Mouse (Mus musculus) heart, postnatal 10 days (tissue): ENCODE measurements around the gene Gm20458. TPM values are rescaled to one million over a fixed set of nuclear protein-coding genes. Genes with fewer than 3 reads are reported as not detected.

Experiments
- DNase-seq, 2 experiments: peaks; one replicate each; pipeline ENCODE4 v3.0.0; 2021
- intact Hi-C: fragments of 180-260 bp; cut with DNase I; formaldehyde crosslinking; loops from one replicate; pipeline ENCODE4 v1.15.1; 2025
- total RNA-seq, 2 experiments: library from RNA; stranded (reverse); gene quantifications; 2 replicates each; pipeline ENCODE4 v1.2.3; 2021

The Gm20458 gene
- total RNA-seq, 2 experiments from 2014 or later, result 5.5 to 7.4 TPM

- no peak for DNase-seq
- intact Hi-C loops, result no loop called here
Measured at GRCm38 (mm10) chr2:164433278-164433895, 27.4 kb upstream of the Gm20458 start.

- no peak for DNase-seq
- intact Hi-C loops, result no loop called here
Measured at GRCm38 (mm10) chr2:164434681-164435080, 26.1 kb upstream of the Gm20458 start.

GRCm38 (mm10) chr2:164435216-164436090, 25.3 kb upstream of the Gm20458 start:
- intact Hi-C loops, result no loop called here
- DNase-seq, result no peak

GRCm38 (mm10) chr2:164436215-164436913, 24.4 kb upstream of the Gm20458 start:
- intact Hi-C loops, result no loop called here

GRCm38 (mm10) chr2:164436961-164437360, 23.8 kb upstream of the Gm20458 start:
- intact Hi-C loops, result no loop called here
- no peak for DNase-seq

More at GRCm38 (mm10) chr2:164436215-164436913, 24.4 kb upstream of the Gm20458 start:
- no peak for DNase-seq

- intact Hi-C loops, result no loop called here
- no peak for DNase-seq
Measured at GRCm38 (mm10) chr2:164437710-164438109, 23.1 kb upstream of the Gm20458 start.

GRCm38 (mm10) chr2:164438257-164438656, 22.5 kb upstream of the Gm20458 start:
- no peak for DNase-seq
- intact Hi-C loops, result no loop called here

- intact Hi-C loops, result no loop called here
- DNase-seq, result no peak
Measured at GRCm38 (mm10) chr2:164439001-164439421, 21.8 kb upstream of the Gm20458 start.

- intact Hi-C loops, result no loop called here
- no peak for DNase-seq
Measured at GRCm38 (mm10) chr2:164440314-164440713, 20.5 kb upstream of the Gm20458 start.

GRCm38 (mm10) chr2:164441155-164441554, 19.6 kb upstream of the Gm20458 start:
- DNase-seq, result no peak
- intact Hi-C loops, result no loop called here

- intact Hi-C loops, result no loop called here
- no peak for DNase-seq
Measured at GRCm38 (mm10) chr2:164441731-164442130, 19.0 kb upstream of the Gm20458 start.

- intact Hi-C loops, result no loop called here
- peak; percentile 51 to 63 for DNase-seq
Measured at GRCm38 (mm10) chr2:164442315-164443050, 18.3 kb upstream of the Gm20458 start.

- intact Hi-C loops, result no loop called here
Measured at GRCm38 (mm10) chr2:164443051-164443437, 17.7 kb upstream of the Gm20458 start.

GRCm38 (mm10) chr2:164443460-164444000, 17.2 kb upstream of the Gm20458 start, which contains the start of gene Sdc4:
Sdc4 (minus strand) TSS chr2:164443887.
- intact Hi-C loops, result no loop called here
- no peak for DNase-seq

More at GRCm38 (mm10) chr2:164443051-164443437, 17.7 kb upstream of the Gm20458 start:
- peak; percentile 85 to 86 for DNase-seq

- intact Hi-C loops, result no loop called here
- no peak for DNase-seq
Measured at GRCm38 (mm10) chr2:164444701-164445100, 16.1 kb upstream of the Gm20458 start.

GRCm38 (mm10) chr2:164445399-164446085, 15.2 kb upstream of the Gm20458 start:
- DNase-seq, result no peak
- intact Hi-C loops, result no loop called here

GRCm38 (mm10) chr2:164446086-164446469, 14.7 kb upstream of the Gm20458 start:
- intact Hi-C loops, result no loop called here
- DNase-seq, result no peak

- intact Hi-C loops, result no loop called here
- DNase-seq, result no peak
Measured at GRCm38 (mm10) chr2:164448140-164448539, 12.6 kb upstream of the Gm20458 start.

- DNase-seq, result no peak
- intact Hi-C loops, result no loop called here
Measured at GRCm38 (mm10) chr2:164448921-164449320, 11.8 kb upstream of the Gm20458 start.
